14 mouse cellular contexts compared by ENCODE assay signal in genomic region chr8:56611736-56612135, GRCm38 (mm10).
"Had no signal": no experiment of that assay in that cellular context is flagged by ENCODE, and none has a peak within 500 bp of the region (broad histone marks: within the 10 kb centered on the region; RNA-seq: fewer than 3 reads in every experiment).

No protein-coding gene starts in this region.

- H3K4me1 ChIP-seq: kidney, embryonic 15.5 days; limb, embryonic 13.5 days; liver, embryonic 13.5 days had no signal

- H3K9me3 ChIP-seq: kidney, embryonic 15.5 days; limb, embryonic 10.5 days; liver, embryonic 13.5 days had no signal

- H3K27me3 ChIP-seq: kidney, embryonic 15.5 days; limb, embryonic 13.5 days; liver, embryonic 13.5 days had no signal

- H3K4me2 ChIP-seq: kidney, embryonic 15.5 days; limb, embryonic 13.5 days; liver, embryonic 13.5 days; midbrain, embryonic 11.5 days had no signal

- H3K9ac ChIP-seq: kidney, embryonic 15.5 days; limb, embryonic 13.5 days; liver, embryonic 13.5 days had no signal

- DNase-seq: kidney, postnatal 10 days; kidney, postnatal 36 days; liver; liver, embryonic 13.5 days; lung, adult 2 months; lung, postnatal 14 days; lung, postnatal 4 days; midbrain, embryonic 14.5 days; thymus, adult 18-20 months; thymus, postnatal 36 days had no signal

- H3K27ac ChIP-seq: kidney, embryonic 15.5 days; limb, embryonic 10.5 days; limb, embryonic 13.5 days; liver, embryonic 13.5 days had no signal

- H3K4me3 ChIP-seq: kidney, embryonic 15.5 days; limb, embryonic 10.5 days; limb, embryonic 13.5 days; liver, embryonic 13.5 days had no signal

- H3K36me3 ChIP-seq: kidney, embryonic 15.5 days; limb, embryonic 10.5 days; limb, embryonic 13.5 days; liver, embryonic 13.5 days had no signal
